Mouse (Mus musculus) kidney, embryonic 14.5 days (tissue): ENCODE results near the gene Gmds. TPM values are rescaled to one million over a fixed set of nuclear protein-coding genes. Genes with fewer than 3 reads are reported as not detected.

Source experiments
- ATAC-seq: fragments of 200-750 bp; cut with Nextera tagmentation; 2 replicates; pipeline ENCODE4 v1.8.0; 2017; ENCODE audit warnings: moderate number of reproducible peaks, mild to moderate bottlenecking, moderate TSS enrichment, moderate library complexity; ENCODE audit not compliant: low FRiP score, low TSS enrichment
- H3K27ac ChIP-seq: fragments of 300-500 bp; sonication (generic); 2 replicates; pipeline ENCODE4 v1.5.1; 2014; ENCODE audit warnings: low read depth, mild to moderate bottlenecking, low read length, moderate library complexity, mixed read lengths
- H3K27me3 ChIP-seq: fragments of 300-500 bp; sonication (generic); 2 replicates; pipeline ENCODE4 v1.6.1; 2014; ENCODE audit warnings: mild to moderate bottlenecking, low read length; ENCODE audit not compliant: control insufficient read depth, insufficient read depth
- H3K36me3 ChIP-seq: fragments of 300-500 bp; sonication (generic); 2 replicates; pipeline ENCODE4 v1.6.1; 2014; ENCODE audit warnings: low read length, mixed read lengths; ENCODE audit not compliant: control insufficient read depth, insufficient read depth
- H3K4me1 ChIP-seq: fragments of 300-500 bp; sonication (generic); 2 replicates; pipeline ENCODE4 v1.6.1; 2014; ENCODE audit warnings: low read length, mixed read lengths; ENCODE audit not compliant: control insufficient read depth, insufficient read depth
- H3K4me2 ChIP-seq: fragments of 300-500 bp; sonication (generic); replicated peaks from 2 replicates; pipeline ENCODE4 v1.6.1; 2014; ENCODE audit warnings: low read depth, mild to moderate bottlenecking, low read length
- H3K4me3 ChIP-seq: fragments of 300-500 bp; sonication (generic); 2 replicates; pipeline ENCODE4 v1.5.1; 2014; ENCODE audit warnings: mild to moderate bottlenecking, low read length
- H3K9ac ChIP-seq: fragments of 300-500 bp; sonication (generic); 2 replicates; pipeline ENCODE4 v1.6.1; 2014; ENCODE audit warnings: low read depth, mild to moderate bottlenecking, low read length, moderate library complexity
- H3K9me3 ChIP-seq: fragments of 300-500 bp; sonication (generic); 2 replicates; pipeline ENCODE4 v1.6.1; 2016; ENCODE audit warnings: low read length; ENCODE audit not compliant: control insufficient read depth
- WGBS: fragments of 180-500 bp; shearing (Covaris S2); extraction: QIAGEN DNeasy Blood & Tissue Kit; methylation state at CpG from one replicate; pipeline ENCODE4 v1.1.7; 2014; 5-methylcytosine and 5-hydroxymethylcytosine counted together
- polyA plus RNA-seq: library from polyadenylated mRNA; unstranded; fragments of >200 nt; fragmentation: Nextera tagmentation; extraction: Ambion mirVana; gene quantifications from 2 replicates; pipeline ENCODE4 v1.2.1, GENCODE M21; 2014

The Gmds gene
- polyA plus RNA-seq, 1 experiment from 2014 or later, result 38.6 TPM

GRCm38 (mm10) chr13:31971040-31971501 lies 367.5 kb downstream of the Gmds start:
- H3K36me3 ChIP-seq, result no peaks in the 10 kb centered on the region
- peak; percentile 85 for ATAC-seq
- H3K9me3 ChIP-seq, result no peaks in the 10 kb centered on the region
- no peak overlapping the region for H3K4me3 ChIP-seq
- H3K27me3 ChIP-seq, result no peaks in the 10 kb centered on the region
- 30% methylated on average over 2 of the region's 2 CpGs for WGBS
- H3K9ac ChIP-seq, result no peak overlapping the region
- no peak overlapping the region for H3K27ac ChIP-seq
- H3K4me2 ChIP-seq, result no peak overlapping the region
- H3K4me1 ChIP-seq, result 0 out of 2 replicates have a peak, but pooled peaks cover 5% of the 10 kb centered on the region

GRCm38 (mm10) chr13:31968272-31968671 lies 370.3 kb downstream of the Gmds start:
- no peak overlapping the region for H3K4me3 ChIP-seq
- no peaks in the 10 kb centered on the region for H3K9me3 ChIP-seq
- H3K9ac ChIP-seq, result no peak overlapping the region
- H3K27ac ChIP-seq, result no peak overlapping the region
- H3K36me3 ChIP-seq, result no peaks in the 10 kb centered on the region
- H3K4me2 ChIP-seq, result no peak overlapping the region
- ATAC-seq, result no peak
- H3K4me1 ChIP-seq, result 0 out of 2 replicates have a peak, but pooled peaks cover 5% of the 10 kb centered on the region
- WGBS, result 83% methylated on average over 2 of the region's 2 CpGs
- no peaks in the 10 kb centered on the region for H3K27me3 ChIP-seq

DNA sequence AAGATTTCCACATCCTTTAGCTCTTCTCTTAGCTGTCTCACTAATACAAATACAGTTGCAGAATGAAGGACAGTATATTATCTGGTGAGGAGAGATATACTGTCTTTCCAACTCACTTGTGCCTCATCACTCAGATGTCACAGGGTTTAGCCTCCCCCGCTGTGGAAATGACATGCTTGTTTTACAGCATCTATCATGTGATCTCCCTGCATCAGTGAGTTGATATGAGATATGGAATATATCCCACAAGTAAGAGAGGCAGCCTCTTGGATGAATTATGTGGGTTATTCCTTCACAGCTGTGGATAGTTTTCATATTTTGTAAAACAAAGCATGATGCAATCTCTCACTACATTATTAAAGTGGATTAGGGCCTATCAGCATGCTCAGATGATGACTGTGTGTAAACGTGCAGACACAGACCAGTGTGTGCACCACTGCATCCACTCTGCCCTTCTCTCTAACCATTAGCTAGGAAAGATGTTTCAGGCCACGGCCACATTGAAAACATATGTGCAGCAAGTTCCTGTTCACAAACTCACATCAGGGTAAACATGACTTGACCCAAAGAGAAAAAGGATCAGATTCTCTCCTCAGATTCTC lies 371.5 kb downstream of the Gmds start:
- Histone ChIP-seq H3K27me3 (no peaks in the 10 kb centered on the region), H3K4me1 (0 out of 2 replicates have a peak, but pooled peaks cover 5% of the 10 kb centered on the region), H3K4me2 (no peak overlapping the region), H3K9me3 (no peaks in the 10 kb centered on the region), H3K36me3 (no peaks in the 10 kb centered on the region), H3K9ac (no peak overlapping the region), H3K4me3 (no peak overlapping the region), H3K27ac (no peak overlapping the region)
- 43% methylated on average over 3 of the region's 3 CpGs for WGBS
- ATAC-seq, result no peak

GRCm38 (mm10) chr13:31960514-31960913 lies 378.0 kb downstream of the Gmds start:
- 39% methylated on average over 3 of the region's 3 CpGs for WGBS
- no peak overlapping the region for H3K9ac ChIP-seq
- no peak overlapping the region for H3K4me3 ChIP-seq
- peaks cover 3% of the 10 kb centered on the region for H3K4me1 ChIP-seq
- ATAC-seq, result no peak
- no peaks in the 10 kb centered on the region for H3K27me3 ChIP-seq
- H3K36me3 ChIP-seq, result no peaks in the 10 kb centered on the region
- no peak overlapping the region for H3K27ac ChIP-seq
- H3K9me3 ChIP-seq, result no peaks in the 10 kb centered on the region
- H3K4me2 ChIP-seq, result no peak overlapping the region

GRCm38 (mm10) chr13:31958346-31959335 lies 379.9 kb downstream of the Gmds start:
- WGBS, result 65% methylated on average over 13 of the region's 13 CpGs
- Histone ChIP-seq H3K9ac (no peak overlapping the region), H3K4me1 (peaks cover 3% of the 10 kb centered on the region), H3K9me3 (no peaks in the 10 kb centered on the region), H3K4me3 (no peak overlapping the region), H3K4me2 (no peak overlapping the region), H3K27me3 (no peaks in the 10 kb centered on the region), H3K36me3 (no peaks in the 10 kb centered on the region), H3K27ac (no peak overlapping the region)
- no peak for ATAC-seq

GRCm38 (mm10) chr13:31956584-31956983 lies 382.0 kb downstream of the Gmds start:
- H3K36me3 ChIP-seq, result no peaks in the 10 kb centered on the region
- H3K27ac ChIP-seq, result no peak overlapping the region
- H3K4me3 ChIP-seq, result no peak overlapping the region
- peaks cover 3% of the 10 kb centered on the region for H3K4me1 ChIP-seq
- no peaks in the 10 kb centered on the region for H3K9me3 ChIP-seq
- H3K4me2 ChIP-seq, result no peak overlapping the region
- no peak for ATAC-seq
- 83% methylated on average over 6 of the region's 6 CpGs for WGBS
- no peaks in the 10 kb centered on the region for H3K27me3 ChIP-seq
- no peak overlapping the region for H3K9ac ChIP-seq

GRCm38 (mm10) chr13:31956112-31956511 lies 382.4 kb downstream of the Gmds start:
- H3K27me3 ChIP-seq, result no peaks in the 10 kb centered on the region
- peaks cover 3% of the 10 kb centered on the region for H3K4me1 ChIP-seq
- H3K4me2 ChIP-seq, result no peak overlapping the region
- no peak overlapping the region for H3K9ac ChIP-seq
- ATAC-seq, result no peak
- H3K36me3 ChIP-seq, result no peaks in the 10 kb centered on the region
- WGBS, result 53% methylated on average over 4 of the region's 4 CpGs
- H3K9me3 ChIP-seq, result no peaks in the 10 kb centered on the region
- no peak overlapping the region for H3K4me3 ChIP-seq
- H3K27ac ChIP-seq, result no peak overlapping the region

DNA sequence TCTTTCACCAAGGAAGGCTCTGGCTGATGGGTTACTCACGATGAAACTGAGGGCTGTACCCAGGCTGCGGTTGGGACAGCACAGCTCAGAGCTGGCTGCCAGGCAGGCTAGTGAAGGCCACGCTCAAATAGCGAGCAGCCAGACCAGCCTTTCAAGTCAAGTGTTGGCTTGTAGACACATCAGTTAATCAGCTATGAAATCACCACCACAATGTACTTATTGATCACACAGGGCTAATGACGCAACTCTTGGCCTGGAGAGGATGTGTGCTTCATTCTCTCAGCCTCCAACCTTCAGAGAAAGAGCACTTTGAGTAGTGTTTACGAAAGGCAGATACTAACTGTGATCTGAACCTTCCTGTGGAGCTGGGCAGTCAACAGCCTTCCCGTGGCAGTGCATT lies 383.4 kb downstream of the Gmds start:
- H3K4me2 ChIP-seq, result no peak overlapping the region
- no peaks in the 10 kb centered on the region for H3K9me3 ChIP-seq
- no peaks in the 10 kb centered on the region for H3K36me3 ChIP-seq
- no peak overlapping the region for H3K4me3 ChIP-seq
- no peak for ATAC-seq
- H3K27me3 ChIP-seq, result no peaks in the 10 kb centered on the region
- WGBS, result 63% methylated on average over 7 of the region's 7 CpGs
- no peak overlapping the region for H3K9ac ChIP-seq
- no peaks in the 10 kb centered on the region; the same call in none of the 2 replicates for H3K4me1 ChIP-seq
- no peak overlapping the region for H3K27ac ChIP-seq
